Mouse (Mus musculus) forebrain, embryonic 10.5 days (tissue): ENCODE measurements around the gene Art2b. TPM values are rescaled to one million over a fixed set of nuclear protein-coding genes. Genes with fewer than 3 reads are reported as not detected.

ENCODE experiments used
- polyA plus RNA-seq: library from polyadenylated mRNA; unstranded; fragments of >200 nt; fragmentation: Nextera tagmentation; extraction: Ambion mirVana; gene quantifications from 2 replicates; pipeline ENCODE4 v1.2.1, GENCODE M21; 2016

Art2b gene
- polyA plus RNA-seq, 1 experiment from 2014 or later = not detected

Other genes with a start within 250 kb of the Art2b start
- gene Arap1, start 237.5 kb downstream of the Art2b start, polyA plus RNA-seq = 11.7 and 12.9 TPM in 2 replicates
- gene Gm45837, start 174.7 kb downstream of the Art2b start, polyA plus RNA-seq = not detected in 2 replicates
- gene Pde2a, start 163.9 kb downstream of the Art2b start, polyA plus RNA-seq = 16.2 and 16.3 TPM in 2 replicates
- gene Clpb, start 78.0 kb upstream of the Art2b start, polyA plus RNA-seq = 52.3 and 59.9 TPM in 2 replicates
- gene Phox2a, start 232.7 kb upstream of the Art2b start, polyA plus RNA-seq = not detected in 2 replicates